Mouse (Mus musculus) adrenal gland, adult 10 weeks (tissue): ENCODE results near the gene Gm11114. TPM values are rescaled to one million over a fixed set of nuclear protein-coding genes. Genes with fewer than 3 reads are reported as not detected.

ENCODE experiments used
- polyA plus RNA-seq: library from polyadenylated mRNA; stranded (reverse); fragments of 350-450 nt; fragmentation: Illumina TruSeq; extraction: RNeasy Lipid Tissue Mini Kit (QIAGEN cat#74804); gene quantifications from one replicate; pipeline ENCODE4 v1.2.3, GENCODE M21; 2014; ENCODE audit warnings: low read depth, low replicate concordance

Gene Gm11114
- polyA plus RNA-seq: not detected

GRCm38 (mm10) chr9:85312473-85312872 lies at the start of gene Gm11114:
Gene Gm11114 (plus strand): TSS chr9:85312773.

GRCm38 (mm10) chr9:85327242-85328211 lies 15.0 kb downstream of the Gm11114 start, which contains the start of gene Tent5a:
Gene Tent5a (minus strand): TSS chr9:85327348.

Other genes starting within 250 kb of the Gm11114 start
- 35.1 TPM for gene Tent5a, start 14.6 kb downstream of the Gm11114 start, polyA plus RNA-seq